Mouse (Mus musculus) frontal cortex, postnatal 14 days (tissue): Measurements from ENCODE around the gene Atp8b2.
A peak's percentile ranks its signal among the peaks of the same experiment; 100 is the strongest.

Source experiments
- DNase-seq, 2 experiments: peaks; one replicate each; pipeline ENCODE4 v3.0.0; 2022; ENCODE audit warnings: low spot score in 2 of 2

Atp8b2 gene

DNA sequence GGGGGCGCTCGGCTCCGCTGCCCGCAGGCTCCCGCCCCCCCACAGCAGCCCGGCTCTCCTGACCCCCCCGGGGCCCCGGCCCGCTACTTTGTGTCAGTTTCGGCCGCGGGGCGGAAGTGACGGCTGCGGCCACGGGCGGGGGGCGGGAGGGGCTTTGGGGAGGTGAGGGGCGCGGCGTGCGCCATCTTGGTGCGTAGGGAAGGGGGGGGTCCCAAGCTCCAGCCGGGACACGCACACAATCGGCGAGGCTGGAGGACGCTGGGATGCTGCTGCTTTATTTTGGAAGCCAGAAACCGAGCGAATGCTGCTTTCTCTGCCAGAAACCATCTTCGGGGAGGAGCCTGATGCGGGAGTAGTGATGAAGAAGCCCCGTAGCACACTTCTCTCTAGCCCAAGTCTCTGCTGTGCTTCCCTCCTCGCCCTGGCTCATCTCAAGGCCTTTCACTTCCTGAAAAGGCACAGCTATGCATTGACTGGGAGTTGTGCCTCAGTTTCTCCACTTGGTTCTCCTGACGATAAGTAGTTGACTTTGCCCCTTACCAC lies at the start of gene Atp8b2:
Atp8b2 (minus strand) TSS at position 288 of the 543 bp plus-strand sequence.
- peak; percentile 44 to 50 for DNase-seq

DNA sequence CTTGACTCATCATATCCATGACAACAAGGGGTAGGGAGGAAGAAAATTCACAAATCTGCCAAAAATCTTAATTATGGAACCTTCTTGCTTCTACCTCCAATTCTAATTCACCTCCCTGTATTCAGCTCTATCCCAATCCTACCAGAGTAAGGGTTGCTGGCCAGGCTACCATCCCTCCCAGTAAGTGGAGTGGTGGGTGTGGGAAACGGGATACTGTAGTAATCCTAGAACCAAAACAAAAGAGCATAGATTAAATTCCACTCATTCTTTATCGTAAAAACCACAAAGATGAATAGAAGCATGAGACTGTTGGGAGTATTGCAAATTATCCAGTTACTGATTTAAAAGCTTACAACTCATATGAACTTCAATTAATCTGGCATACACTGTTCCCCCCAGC lies 47.0 kb upstream of the Atp8b2 start:
- DNase-seq, result no peak

DNA sequence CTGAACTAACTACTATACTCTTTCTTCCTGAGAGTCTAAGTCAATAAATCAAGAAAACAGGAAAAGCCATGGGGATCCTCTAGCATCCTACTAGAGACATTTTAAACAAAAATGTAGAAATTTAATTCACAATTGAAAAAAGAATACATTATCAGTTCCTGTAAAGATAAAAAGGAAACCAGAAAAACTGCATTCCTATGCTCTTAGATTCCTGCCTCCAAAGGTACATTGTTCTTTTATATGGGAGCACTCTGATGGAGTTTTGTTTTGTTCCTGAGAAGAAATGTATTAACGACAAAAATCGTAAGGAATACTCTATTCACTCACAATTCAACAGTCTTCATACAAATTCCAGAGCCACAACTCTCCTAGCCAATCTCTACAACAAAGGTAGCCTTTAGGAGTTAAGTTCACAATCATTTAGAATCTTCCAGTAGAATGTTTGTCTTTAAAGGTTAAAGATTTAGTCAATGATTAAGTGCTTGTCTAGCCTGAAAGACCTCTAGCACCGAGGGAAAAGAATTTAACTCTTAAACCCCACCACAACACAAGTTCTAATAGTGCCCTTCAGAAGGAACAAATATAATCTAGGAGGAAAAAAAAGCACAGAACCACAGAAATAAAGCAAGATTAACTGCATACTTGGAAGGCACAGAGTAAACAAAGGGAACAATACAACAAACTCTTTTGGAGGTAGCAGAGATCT lies 40.9 kb upstream of the Atp8b2 start:
- DNase-seq, result no peak

DNA sequence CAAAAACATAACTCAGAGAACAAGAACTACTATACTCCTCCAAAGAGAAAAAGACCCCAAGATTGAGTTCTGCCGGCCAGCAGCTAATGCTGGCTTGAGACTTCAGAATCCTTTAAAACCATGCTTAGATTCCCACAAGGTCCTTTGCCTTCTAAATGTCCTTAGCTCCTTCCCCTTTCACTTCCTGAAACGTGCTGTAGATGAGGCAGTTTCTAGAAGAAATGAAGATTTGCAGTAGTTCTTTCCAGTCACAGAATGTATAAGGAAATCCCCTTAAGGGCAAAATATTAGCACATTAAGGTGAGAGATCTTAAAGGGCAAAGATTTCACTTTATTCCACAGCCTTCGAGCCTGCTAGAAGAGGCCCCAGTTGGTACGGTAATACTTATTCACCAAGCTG lies 36.5 kb upstream of the Atp8b2 start:
- no peak for DNase-seq

DNA sequence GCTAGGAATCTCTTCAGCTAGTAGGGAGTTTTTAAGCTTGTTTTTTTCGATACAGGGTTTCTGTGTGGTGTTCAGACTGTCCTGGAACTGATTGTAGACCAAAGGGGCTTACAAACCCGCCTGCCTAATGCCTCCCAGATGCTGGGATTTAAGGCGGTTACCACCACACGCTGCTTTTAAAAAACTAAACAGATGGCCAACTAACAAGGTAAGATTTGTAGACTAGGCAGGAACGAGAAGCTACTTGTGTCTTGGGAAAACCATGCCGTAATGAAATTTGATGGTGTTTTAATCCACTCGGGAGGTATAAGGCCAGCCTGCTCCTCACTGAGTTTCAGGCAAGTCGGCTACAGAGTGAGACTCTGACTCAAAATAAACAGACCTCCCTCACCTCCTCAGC lies 35.8 kb upstream of the Atp8b2 start:
- DNase-seq, result no peak

DNA sequence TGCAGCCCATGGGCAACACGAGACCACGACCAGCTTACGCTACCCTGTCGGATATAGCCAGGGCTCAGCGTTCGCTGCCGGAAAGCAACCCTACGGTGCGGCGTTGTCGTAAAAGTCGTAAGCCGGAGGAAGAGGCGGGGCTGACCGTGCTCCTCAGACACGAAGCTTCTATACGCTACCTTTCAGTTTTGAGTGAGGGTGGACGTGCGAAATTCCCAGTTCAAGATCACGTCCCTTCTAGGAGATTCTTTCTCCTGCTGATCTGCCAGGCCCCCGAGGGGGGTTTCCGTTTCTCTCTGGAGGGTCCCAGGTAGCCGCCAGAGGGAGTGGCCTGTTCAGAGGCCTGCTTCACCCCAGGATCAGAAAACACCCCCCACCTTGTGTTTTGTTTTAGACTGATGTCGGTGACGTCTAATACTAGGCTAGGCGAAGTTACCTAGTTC lies 35.3 kb upstream of the Atp8b2 start, which contains the start of gene Hax1:
Hax1 (minus strand) TSS at position 169 of the 443 bp plus-strand sequence.
- DNase-seq, result peak; percentile 89 to 92

DNA sequence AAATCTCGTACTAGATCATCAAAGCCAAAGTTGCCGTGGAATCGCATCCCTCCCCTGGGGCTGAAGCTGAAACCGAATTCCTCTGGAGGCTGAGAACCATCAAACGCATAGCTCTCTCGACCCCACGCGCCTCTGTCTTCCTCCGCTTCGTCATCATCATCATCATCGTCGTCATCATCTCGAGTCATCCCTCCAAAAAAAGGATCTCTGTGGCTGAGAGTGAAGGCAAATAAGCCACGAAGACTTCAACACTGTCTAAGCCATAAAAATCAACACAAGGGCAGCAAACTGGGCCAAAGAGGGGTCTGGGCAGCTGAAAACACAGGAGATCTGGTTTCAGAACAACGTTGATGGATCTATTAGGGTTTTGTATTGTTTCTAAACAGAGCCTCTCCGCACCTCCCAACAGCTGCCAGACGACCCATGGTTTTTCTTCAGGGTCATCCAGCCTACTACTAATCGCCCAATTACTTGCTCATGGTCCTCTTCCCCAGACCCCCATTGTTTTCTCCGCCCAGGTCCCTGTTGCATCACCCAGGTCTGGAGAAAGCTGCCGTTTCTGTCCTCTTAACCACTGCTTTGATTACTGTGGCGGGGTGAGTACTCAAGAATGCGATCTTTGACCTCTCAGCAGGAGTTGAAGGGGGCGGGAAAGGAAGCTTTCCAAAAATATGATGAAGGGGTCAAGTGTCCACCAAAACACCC lies 34.6 kb upstream of the Atp8b2 start:
- DNase-seq, result peak in 1 of 2 experiments; percentile 10

DNA sequence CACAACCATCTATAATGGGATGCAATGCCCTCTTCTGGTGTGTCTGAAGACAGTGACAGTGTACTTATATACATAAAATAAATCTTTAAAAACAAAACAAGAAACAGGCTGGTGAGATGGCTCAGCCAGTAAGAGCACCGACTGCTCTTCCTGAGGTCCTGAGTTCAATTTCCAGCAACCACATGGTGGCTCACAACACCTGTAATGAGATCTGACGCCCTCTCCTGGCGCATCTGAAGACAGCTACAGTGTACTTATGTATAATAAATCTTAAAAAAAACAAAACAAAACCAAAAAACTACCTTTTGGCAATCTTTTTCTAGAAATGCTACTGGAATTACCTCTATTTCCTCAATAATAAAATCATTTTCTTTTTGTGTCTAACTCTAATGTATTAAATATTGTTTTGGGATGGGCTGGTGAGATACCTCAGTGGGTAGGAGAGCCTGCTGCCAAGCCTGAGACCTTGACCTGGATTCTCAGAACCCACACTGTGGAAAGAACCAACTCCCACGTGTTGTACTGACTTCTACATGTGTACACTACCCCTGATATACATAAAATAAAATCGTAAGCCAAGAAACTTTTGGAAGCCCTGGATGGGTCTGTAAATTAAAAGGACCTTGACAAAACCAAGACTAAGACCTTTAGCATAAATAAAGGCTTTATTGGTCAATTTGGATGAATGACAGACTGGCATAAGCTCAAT lies 31.7 kb upstream of the Atp8b2 start:
- DNase-seq, result no peak

DNA sequence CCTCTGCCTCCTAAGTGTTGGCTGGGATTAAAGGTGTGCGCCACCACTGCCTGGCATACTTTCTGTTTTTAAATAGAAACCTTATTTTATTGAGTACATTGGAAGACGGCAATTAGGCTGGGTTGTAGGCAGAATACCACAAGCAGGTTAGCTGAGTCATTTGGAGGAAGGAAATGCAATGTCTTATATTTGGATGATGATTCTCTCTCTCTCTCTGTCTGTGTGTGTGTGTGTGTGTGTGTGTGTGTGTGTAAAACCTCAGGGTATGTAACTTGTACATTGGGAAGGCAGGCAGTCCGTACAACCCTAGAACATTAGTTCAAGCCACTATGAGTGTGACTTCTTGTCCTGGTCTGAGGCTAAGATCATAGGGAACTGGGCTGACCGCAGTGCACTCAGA lies 24.5 kb upstream of the Atp8b2 start:
- DNase-seq, result no peak

DNA sequence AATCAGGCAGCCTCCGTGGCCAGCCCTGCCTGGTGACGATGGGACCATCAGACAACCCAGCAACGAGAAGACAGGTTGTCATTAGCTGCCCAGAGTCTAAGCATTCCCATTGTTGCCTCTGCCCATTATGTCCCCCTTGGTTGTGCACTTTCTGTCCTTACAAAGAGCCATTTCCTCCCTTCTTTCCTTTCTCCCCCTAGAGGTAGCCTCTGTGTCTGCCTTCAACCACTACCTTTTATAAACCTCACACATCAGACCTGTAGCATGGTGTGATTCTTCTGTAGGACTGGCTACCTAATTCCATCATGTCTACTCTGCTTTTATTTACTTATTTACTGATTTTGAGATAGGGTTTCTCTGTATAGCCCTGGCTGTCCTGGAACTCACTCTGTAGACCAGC lies 23.9 kb upstream of the Atp8b2 start:
- no peak for DNase-seq

DNA sequence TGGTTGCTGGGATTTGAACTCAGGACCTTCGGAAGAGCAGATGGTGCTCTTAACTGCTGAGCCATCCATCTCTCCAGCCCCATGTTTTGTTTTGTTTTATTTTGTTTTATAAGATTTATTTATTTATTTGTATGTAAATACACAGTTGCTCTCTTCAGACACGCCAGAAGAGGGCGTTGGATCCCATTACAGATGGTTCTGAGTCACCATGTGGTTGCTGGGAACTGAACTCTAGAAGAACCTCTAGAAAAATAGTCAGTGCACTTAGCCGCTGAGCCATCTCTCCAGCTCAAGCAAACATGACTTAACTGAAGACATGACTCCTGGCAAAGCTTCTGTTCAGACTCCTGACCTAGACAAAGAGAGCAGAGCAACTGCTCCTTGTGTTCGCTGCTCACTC lies 19.1 kb upstream of the Atp8b2 start:
- no peak for DNase-seq

DNA sequence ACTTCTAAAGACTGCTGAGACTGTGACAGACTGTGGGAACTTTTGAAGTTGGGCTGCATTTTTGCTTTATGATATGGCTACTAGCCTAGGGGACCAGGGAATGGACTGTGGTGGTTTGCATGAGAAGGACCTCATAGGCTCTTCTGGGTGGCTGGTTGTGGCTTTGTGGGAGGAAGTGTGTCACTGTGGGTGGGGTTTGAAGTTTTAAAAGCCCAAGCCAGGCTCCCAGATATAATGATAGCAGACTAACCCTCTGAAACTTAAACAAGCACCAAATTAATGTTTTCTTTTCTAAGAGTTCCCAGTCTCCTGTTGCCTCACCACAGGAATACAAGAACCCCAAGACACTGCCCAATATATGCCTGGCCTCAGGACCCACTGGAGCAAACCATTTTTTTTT lies 13.6 kb upstream of the Atp8b2 start:
- no peak for DNase-seq

DNA sequence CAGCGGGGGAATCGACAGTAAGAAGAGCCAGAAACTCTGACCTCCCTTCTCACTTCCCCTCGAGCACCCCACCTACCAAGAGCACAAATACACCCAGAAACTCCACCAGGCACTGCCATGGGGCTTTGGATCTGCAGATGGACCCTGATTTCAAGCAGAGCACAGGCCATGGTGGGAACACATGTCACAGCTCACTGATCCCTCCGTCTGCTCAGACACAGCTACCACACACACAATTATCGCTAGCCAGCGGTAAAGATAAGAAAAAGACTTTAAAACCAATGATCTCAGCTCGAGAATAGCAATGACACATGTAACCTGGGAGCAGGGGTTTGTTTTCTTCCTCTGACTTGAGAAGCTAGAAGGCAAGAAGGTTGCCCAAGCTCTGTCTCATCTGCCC lies 5.2 kb upstream of the Atp8b2 start:
- no peak for DNase-seq

DNA sequence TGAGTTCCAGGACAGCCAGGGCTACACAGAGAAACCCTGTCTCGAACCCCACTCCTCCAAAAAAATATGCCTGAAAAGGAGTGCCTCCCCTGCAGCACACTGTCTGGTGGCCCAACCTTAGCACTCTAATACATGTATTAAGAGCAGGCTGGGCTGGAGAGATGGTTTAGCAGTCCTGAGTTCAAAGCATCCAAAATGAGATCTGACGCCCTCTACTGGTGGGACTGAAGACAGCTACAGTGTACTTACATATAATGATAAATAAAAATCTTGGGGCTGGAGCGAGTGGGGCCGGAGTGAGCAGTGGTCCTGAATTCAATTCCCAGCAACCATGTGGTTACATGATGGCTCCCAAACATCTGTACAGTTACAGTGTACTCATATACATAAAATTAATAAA lies 3.6 kb upstream of the Atp8b2 start:
- DNase-seq, result no peak

DNA sequence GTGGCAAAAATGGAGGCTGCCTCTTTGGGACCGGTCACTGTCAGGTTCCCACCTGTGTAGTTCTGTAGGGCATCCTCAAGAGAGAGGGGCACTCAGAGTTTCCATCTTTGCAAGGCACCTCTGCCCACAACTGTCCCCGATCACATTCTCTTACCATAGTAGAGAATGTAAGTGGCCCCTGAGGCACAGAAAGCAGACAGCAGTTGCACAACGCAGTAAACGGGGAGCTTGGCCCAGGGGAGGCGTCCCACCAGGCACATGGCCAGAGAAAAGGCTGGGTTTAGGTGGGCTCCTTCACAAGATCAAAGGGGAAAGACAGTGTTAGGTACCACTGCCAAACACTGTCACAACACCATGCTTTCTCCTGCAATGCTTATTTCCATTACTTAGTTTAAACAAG lies 2.7 kb upstream of the Atp8b2 start:
- no peak for DNase-seq

DNA sequence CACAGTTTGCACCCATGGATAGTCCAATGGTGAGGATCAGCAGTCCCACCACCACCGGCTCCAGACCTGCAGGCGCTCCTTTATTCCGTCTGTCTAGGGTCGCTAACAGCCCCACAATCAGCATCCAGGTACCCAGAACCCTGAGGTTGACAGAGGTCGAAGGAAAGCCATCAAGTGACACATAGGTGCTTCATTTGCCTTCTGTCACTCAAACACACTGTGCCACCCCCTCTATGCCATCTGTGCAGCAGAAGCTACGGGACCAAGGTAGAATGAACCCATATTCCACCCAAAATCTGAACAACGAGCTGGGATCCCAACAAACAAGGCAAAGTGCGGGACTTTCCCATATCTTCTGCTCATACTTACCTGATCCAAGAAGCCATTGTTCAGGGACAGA lies 2.2 kb upstream of the Atp8b2 start:
- no peak for DNase-seq

DNA sequence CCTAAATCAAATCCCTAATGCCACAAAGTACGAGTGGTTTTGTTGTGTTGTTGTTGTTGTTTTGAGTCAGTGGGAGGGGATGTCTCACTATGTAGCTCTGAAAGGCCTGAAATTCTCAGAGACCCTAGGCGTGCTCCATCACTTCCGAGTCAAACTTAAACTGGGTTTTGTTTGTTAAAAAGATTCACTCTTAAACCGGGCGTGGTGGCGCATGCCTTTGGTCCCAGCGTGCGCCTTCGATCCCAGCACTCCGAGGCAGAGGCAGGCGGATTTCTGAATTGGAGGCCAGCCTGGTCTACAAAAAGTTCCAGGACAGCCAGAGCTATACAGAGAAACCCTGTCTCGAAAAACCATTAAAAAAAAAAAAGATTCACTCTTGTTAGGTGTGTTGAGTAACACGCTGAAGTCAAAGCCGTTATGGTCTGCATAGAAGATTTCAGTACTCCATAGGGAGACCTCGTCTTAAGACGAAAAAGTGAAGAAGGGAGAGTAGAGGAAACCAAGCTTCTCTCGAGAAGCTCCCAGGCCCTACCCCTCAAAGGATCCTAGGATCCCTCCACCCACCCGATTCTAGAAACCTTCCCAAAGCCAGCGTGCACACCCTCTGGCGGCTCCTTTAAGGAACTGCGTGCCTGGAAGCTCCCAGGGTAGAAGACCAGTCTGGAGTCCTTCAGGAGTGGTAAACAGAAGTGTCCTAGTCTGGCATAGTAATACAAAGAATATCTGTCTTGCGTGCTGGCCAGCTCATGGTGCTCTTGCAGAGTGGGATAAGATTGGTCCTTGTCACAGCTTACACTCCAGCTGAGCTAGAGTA lies 825 bp upstream of the Atp8b2 start:
- DNase-seq, result peak in 1 of 2 experiments; percentile 55

DNA sequence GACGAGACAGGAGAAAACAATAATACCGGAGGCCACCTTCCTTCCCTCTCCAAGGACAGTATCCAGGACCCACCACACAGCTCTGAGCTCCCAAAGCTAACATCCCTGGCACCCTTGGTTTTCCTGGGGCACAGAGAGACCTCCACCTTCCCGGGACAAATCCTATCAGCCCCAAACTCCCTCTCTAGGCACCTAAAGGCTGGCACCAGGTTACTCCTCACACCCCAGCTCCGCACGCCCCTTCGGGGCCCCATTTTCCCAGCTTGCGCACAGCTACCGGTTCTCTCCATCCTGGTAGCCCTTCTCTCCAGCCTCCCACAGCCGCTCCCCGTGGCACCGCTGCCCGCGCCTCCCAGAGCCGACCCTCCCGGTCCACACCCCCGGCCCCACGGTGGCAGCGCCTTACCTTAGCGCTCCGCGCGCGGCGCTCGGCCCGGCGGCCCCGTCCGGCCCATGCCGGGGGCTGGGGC lies 522 bp downstream of the Atp8b2 start:
- DNase-seq, result peak in 1 of 2 experiments; percentile 33

DNA sequence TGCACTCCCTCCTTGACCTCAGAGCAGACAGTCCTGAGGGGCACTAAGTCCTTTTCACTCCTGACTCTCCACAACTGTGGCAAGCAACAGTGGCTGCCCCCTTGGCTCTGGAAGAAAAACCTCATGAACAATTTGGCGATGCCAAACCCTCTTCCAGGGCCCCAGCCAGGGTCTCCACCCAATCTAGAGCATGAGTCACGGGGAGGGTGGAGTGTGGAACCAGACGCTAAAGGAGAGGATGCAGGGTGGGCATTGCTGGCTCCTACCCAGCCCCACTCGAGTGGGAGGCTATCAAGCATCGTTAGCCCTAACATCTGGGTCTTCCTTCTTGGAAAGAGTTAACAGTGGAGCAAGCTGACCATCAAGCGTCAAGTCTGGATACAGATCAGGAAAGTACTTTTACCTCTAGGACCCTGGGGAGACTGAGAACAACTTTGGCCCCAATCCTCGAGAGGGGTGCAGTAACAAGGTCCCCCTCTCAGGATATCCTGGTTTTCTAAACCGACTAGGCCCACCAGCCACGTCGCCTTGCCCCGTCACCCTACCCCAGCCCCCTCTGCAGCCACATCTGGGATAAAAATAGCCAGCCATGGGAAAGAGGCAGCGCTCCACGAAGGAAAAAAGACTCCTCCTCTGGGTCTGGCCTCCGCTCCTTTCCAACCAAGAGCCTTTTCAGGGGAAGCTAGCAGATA lies 1.1 kb downstream of the Atp8b2 start:
- no peak for DNase-seq

DNA sequence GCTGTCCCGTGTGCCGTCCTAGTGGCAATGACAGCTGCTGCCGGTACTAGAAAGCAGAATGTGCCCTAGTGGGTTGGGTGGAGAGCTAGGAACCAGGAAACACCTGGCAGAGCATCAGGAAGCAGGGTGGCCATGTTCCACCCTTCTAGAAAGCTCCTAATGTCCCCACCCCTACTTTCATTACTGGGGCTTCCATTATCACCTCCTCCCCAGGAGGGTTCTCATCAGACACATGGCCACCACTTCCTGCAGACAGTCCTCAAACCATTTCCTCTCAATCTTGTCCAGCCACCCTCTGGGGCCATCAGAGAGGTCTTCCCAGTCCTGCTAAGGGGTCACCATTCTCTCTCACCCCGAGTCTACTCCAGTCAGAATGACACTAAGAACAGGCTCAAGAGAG lies 1.9 kb downstream of the Atp8b2 start:
- no peak for DNase-seq

DNA sequence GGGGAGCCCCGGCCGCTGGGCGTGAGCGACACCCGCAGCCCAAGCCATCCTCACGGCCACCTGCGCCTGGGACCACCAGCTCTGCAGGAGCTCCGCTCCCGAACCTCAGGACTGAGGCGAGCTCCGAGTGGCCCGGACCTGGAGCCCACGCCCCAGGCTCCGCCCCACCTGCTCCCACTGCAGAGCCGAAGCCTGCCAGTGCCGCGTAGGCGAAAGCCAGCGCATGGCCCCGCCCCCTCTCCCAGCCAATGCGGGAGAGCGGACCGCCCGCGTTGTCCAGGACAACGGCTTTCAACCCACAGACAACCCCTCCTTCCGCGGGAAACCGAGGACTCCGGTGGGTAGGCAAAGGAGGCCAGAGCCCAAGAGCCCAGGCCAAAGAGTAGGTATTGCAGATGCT lies 2.8 kb downstream of the Atp8b2 start:
- DNase-seq, result peak; percentile 91 to 93
